Mouse (Mus musculus): Measurements from ENCODE around the gene Coro2a. TPM values are rescaled to one million over a fixed set of nuclear protein-coding genes. Genes with fewer than 3 reads are reported as not detected.

The Coro2a gene
- total RNA-seq, 1 experiment, result 2.5 TPM

- no peak overlapping the region for H3K9ac ChIP-seq (ENCODE audit: insufficient read depth, low read depth, low read length, poor library complexity, severe bottlenecking)
- TF ChIP-seq ZNF384 (IDR thresholded peaks at IDR 0.05; ENCODE audit: low read depth, low read length), result no peak
- TF ChIP-seq MAFK (IDR thresholded peaks at IDR 0.05; ENCODE audit: insufficient read depth, low read depth, low read length), result no peak
- no peak for TF ChIP-seq CHD2 (IDR thresholded peaks at IDR 0.05; ENCODE audit: low read depth, low read length)
- no peak for TF ChIP-seq ZC3H11A (IDR thresholded peaks at IDR 0.05; ENCODE audit: borderline replicate concordance, low read depth, low read length)
- no peak for TF ChIP-seq HCFC1 (IDR thresholded peaks at IDR 0.05; ENCODE audit: borderline replicate concordance, insufficient read depth, low read length)
- no peak for DNase-seq (ENCODE audit: low read depth, low spot score)
- no peaks in the 10 kb centered on the region for H3K9me3 ChIP-seq (ENCODE audit: control insufficient read depth, insufficient read depth, low read depth, low read length)
- in situ Hi-C loops (cut with MboI; ENCODE audit: low sequenced_read_pairs in 2 of 2, unreplicated experiment in 2 of 2), result no loop called here
- no peak overlapping the region for H3K4me3 ChIP-seq (ENCODE audit: insufficient read depth in 1 of 2, low read depth in 1 of 2, low read length in 2 of 2, poor library complexity in 1 of 2, severe bottlenecking in 1 of 2)
- H3K27ac ChIP-seq (ENCODE audit: insufficient read depth, low read depth, low read length, poor library complexity, severe bottlenecking), result no peak overlapping the region
- no peaks in the 10 kb centered on the region for H3K36me3 ChIP-seq (ENCODE audit: control insufficient read depth, insufficient read depth, low read length, poor library complexity, severe bottlenecking)
- H3K4me1 ChIP-seq (ENCODE audit: control insufficient read depth in 2 of 2, insufficient read depth in 2 of 2, low read length in 2 of 2, poor library complexity in 1 of 2), result peaks cover 0 to 11% of the 10 kb centered on the region in 2 experiments; a peak in 2 of 4 replicates
Observed at GRCm38 (mm10) chr4:46532511-46532910, 69.5 kb downstream of the Coro2a start.

- Histone ChIP-seq H3K27ac (ENCODE audit: insufficient read depth, low read depth, low read length, poor library complexity, severe bottlenecking) (no peak overlapping the region), H3K4me1 (ENCODE audit: control insufficient read depth in 2 of 2, insufficient read depth in 2 of 2, low read length in 2 of 2, poor library complexity in 1 of 2) (peaks cover 0 to 7% of the 10 kb centered on the region in 2 experiments; a peak in 1 of 4 replicates), H3K9me3 (ENCODE audit: control insufficient read depth, insufficient read depth, low read depth, low read length) (no peaks in the 10 kb centered on the region), H3K36me3 (ENCODE audit: control insufficient read depth, insufficient read depth, low read length, poor library complexity, severe bottlenecking) (no peaks in the 10 kb centered on the region), H3K4me3 (ENCODE audit: insufficient read depth in 1 of 2, low read depth in 1 of 2, low read length in 2 of 2, poor library complexity in 1 of 2, severe bottlenecking in 1 of 2) (no peak overlapping the region), H3K9ac (ENCODE audit: insufficient read depth, low read depth, low read length, poor library complexity, severe bottlenecking) (no peak overlapping the region)
- no peak for TF ChIP-seq ZNF384 (IDR thresholded peaks at IDR 0.05; ENCODE audit: low read depth, low read length)
- no peak for TF ChIP-seq ZC3H11A (IDR thresholded peaks at IDR 0.05; ENCODE audit: borderline replicate concordance, low read depth, low read length)
- no peak for DNase-seq (ENCODE audit: low read depth, low spot score)
- in situ Hi-C loops (cut with MboI; ENCODE audit: low sequenced_read_pairs in 2 of 2, unreplicated experiment in 2 of 2), result no loop called here
Observed at GRCm38 (mm10) chr4:46529722-46530121, 72.3 kb downstream of the Coro2a start.

DNA sequence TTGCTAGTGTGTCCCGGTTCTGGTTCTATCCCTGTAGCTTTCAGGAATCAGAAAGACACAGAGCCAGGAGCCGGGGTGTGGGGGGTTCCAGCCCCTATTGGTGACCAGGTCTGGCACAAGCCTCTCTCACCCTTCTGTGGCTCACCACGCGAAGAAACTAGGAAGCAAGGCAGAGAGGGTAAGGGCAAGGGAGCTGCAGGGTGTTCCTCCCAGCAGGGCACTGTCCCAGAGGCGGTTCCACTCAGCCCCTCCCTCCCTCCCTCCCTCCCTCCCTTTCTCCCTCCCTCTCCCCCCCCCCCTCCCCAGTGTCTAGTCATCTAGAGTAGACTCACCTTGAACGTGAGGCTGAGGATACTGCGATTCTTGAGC is 74.5 kb downstream of the Coro2a start:
- DNase-seq (ENCODE audit: low read depth, low spot score), result no peak
- no peak for TF ChIP-seq HCFC1 (IDR thresholded peaks at IDR 0.05; ENCODE audit: borderline replicate concordance, insufficient read depth, low read length)
- no peak for TF ChIP-seq CHD2 (IDR thresholded peaks at IDR 0.05; ENCODE audit: low read depth, low read length)
- TF ChIP-seq MAFK (IDR thresholded peaks at IDR 0.05; ENCODE audit: insufficient read depth, low read depth, low read length), result no peak
- no peak for TF ChIP-seq ZC3H11A (IDR thresholded peaks at IDR 0.05; ENCODE audit: borderline replicate concordance, low read depth, low read length)
- TF ChIP-seq ZNF384 (IDR thresholded peaks at IDR 0.05; ENCODE audit: low read depth, low read length), result no peak
- peak overlapping the region; percentile 11 to 55 for H3K4me3 ChIP-seq (ENCODE audit: insufficient read depth in 1 of 2, low read depth in 1 of 2, low read length in 2 of 2, poor library complexity in 1 of 2, severe bottlenecking in 1 of 2)
- H3K27ac ChIP-seq (ENCODE audit: insufficient read depth, low read depth, low read length, poor library complexity, severe bottlenecking), result no peak overlapping the region
- in situ Hi-C loops (cut with MboI; ENCODE audit: low sequenced_read_pairs in 2 of 2, unreplicated experiment in 2 of 2), result no loop called here
- H3K36me3 ChIP-seq (ENCODE audit: control insufficient read depth, insufficient read depth, low read length, poor library complexity, severe bottlenecking), result no peaks in the 10 kb centered on the region
- H3K4me1 ChIP-seq (ENCODE audit: control insufficient read depth in 2 of 2, insufficient read depth in 2 of 2, low read length in 2 of 2, poor library complexity in 1 of 2), result peaks cover 0 to 2% of the 10 kb centered on the region in 2 experiments; a peak in 1 of 4 replicates
- H3K9me3 ChIP-seq (ENCODE audit: control insufficient read depth, insufficient read depth, low read depth, low read length), result no peaks in the 10 kb centered on the region
- H3K9ac ChIP-seq (ENCODE audit: insufficient read depth, low read depth, low read length, poor library complexity, severe bottlenecking), result no peak overlapping the region

DNA sequence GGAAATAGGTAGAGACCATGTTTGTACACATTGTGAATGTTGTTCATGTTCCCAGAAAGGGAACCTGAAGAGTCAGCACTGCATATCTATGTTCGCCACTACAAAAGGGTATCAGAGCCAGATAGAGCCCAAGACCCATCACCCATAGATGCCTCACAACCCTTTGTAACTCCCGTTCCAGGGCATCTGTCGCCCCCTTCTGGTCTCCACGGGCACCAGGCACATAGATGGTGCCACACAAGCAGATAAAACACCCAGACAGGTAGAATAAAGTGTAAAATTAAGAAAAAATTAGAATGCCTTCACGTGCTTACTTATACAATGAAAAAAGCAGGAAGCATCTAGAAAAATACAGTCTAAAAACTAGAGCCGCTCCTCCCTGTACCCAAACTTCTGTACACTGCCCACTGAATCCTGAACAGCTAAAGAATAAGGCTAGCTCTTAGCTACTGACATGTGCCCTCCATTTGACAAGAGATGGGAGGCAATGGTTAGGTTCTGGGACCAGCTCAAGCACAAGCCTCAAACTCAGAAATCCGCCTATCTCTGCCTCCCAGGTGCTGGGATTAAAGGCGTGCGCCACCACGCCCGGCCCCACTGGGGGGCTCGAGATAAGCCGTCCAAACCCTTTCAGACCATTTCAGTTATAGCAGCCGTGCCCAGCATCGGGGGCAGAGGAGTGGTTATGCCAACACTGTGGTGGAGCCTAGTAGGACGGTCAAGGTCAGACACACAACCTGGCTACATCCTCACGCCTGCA is 75.0 kb downstream of the Coro2a start:
- Histone ChIP-seq H3K36me3 (ENCODE audit: control insufficient read depth, insufficient read depth, low read length, poor library complexity, severe bottlenecking) (no peaks in the 10 kb centered on the region), H3K4me3 (ENCODE audit: insufficient read depth in 1 of 2, low read depth in 1 of 2, low read length in 2 of 2, poor library complexity in 1 of 2, severe bottlenecking in 1 of 2) (peak overlapping the region; percentile 11 to 55), H3K9ac (ENCODE audit: insufficient read depth, low read depth, low read length, poor library complexity, severe bottlenecking) (no peak overlapping the region), H3K4me1 (ENCODE audit: control insufficient read depth in 2 of 2, insufficient read depth in 2 of 2, low read length in 2 of 2, poor library complexity in 1 of 2) (peaks cover 0 to 2% of the 10 kb centered on the region in 2 experiments; a peak in 1 of 4 replicates), H3K27ac (ENCODE audit: insufficient read depth, low read depth, low read length, poor library complexity, severe bottlenecking) (no peak overlapping the region), H3K9me3 (ENCODE audit: control insufficient read depth, insufficient read depth, low read depth, low read length) (no peaks in the 10 kb centered on the region)
- DNase-seq (ENCODE audit: low read depth, low spot score), result no peak
- TF ChIP-seq ZNF384 (IDR thresholded peaks at IDR 0.05; ENCODE audit: low read depth, low read length) (no peak), MAFK (IDR thresholded peaks at IDR 0.05; ENCODE audit: insufficient read depth, low read depth, low read length) (no peak), ZC3H11A (IDR thresholded peaks at IDR 0.05; ENCODE audit: borderline replicate concordance, low read depth, low read length) (no peak), HCFC1 (IDR thresholded peaks at IDR 0.05; ENCODE audit: borderline replicate concordance, insufficient read depth, low read length) (no peak), CHD2 (IDR thresholded peaks at IDR 0.05; ENCODE audit: low read depth, low read length) (no peak)
- in situ Hi-C loops (cut with MboI; ENCODE audit: low sequenced_read_pairs in 2 of 2, unreplicated experiment in 2 of 2), result no loop called here

Data from ES-E14 (cell line).